Mouse (Mus musculus): ENCODE results near the gene Srgap2. TPM values are rescaled to one million over a fixed set of nuclear protein-coding genes. Genes with fewer than 3 reads are reported as not detected.
"Not testable (repeated sequence)": the region's sequence is repeated elsewhere in the genome, so short reads cannot be mapped to it uniquely, and the experiment has no call there.

Srgap2 gene
- polyA plus RNA-seq, 1 experiment from 2014 or later = 15.3 TPM

DNA sequence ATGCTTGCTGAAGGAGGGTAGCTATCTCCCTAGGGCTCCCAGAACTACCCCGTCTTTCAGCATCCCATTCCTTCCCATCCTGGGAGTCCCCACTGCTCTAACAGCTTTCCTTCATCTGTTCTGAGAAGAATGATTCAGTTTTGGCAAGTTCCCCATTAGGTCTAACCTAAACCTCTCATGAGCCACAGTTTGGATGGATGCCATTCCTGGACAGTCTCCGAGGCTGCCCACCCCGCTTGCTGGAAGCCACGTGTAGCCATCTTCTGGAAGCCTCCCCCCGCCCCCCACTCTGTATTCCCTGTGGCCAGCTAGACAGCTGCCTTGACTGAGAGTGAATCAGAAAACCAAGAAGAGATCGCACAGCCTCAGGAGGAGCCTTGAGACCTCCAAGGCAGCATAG is 269.9 kb downstream of the Srgap2 start:
- WGBS = 81% methylated on average over 6 of the region's 6 CpGs

DNA sequence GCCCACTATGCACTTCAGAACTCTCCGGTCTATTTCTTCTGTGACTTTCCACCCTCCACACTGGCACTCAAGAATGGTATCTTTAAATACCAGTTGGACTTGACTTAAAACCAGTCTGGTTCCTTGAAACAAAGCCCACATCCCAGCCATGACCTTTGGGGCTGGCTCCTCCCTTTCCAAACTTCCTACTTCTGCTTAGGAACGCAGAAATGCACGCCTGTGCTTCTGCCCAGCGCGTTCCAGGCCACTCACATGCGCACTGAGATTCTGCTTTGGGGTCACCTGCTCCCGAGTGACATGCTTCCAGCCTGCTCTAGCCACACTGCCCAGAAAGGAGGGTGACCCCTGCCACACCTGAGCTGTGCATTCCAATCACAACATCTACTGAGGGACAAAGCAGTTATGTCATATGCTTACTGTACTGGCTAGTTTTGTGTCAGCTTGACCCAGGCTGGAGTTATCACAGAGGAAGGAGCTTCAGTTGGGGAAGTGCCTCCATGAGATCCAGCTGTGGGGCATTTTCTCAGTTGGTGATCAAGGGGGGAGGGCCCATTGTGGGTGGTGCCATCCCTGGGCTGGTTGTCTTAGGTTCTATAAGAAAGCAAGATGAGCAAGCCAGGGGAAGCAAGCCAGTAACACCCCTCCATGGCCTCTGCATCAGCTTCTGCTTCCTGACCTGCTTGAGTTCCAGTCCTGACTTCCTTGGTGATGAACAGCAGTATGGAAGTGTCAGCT is 274.5 kb downstream of the Srgap2 start:
- not testable (repeated sequence) for ATAC-seq; H3K4me1 ChIP-seq (ENCODE audit: control insufficient read depth, insufficient read depth, low read length); DNase-seq (ENCODE audit: low spot score); H3K36me3 ChIP-seq (ENCODE audit: control insufficient read depth, insufficient read depth, low read length); H3K27ac ChIP-seq (ENCODE audit: low read depth, low read length); H3K9ac ChIP-seq (ENCODE audit: low read length); H3K27me3 ChIP-seq (replicated peaks; ENCODE audit: control insufficient read depth, insufficient read depth, low read length); H3K9me3 ChIP-seq (replicated peaks; ENCODE audit: control insufficient read depth, low read length); H3K4me3 ChIP-seq (ENCODE audit: low read depth, low read length); H3K4me2 ChIP-seq (ENCODE audit: low read length)
- 87% methylated on average over 7 of the region's 7 CpGs for WGBS

More for the DNA sequence above, 269.9 kb downstream of the Srgap2 start:
- H3K4me3 ChIP-seq (ENCODE audit: low read depth, low read length) = no peak overlapping the region
- no peaks in the 10 kb centered on the region for H3K27me3 ChIP-seq (replicated peaks; ENCODE audit: control insufficient read depth, insufficient read depth, low read length)
- ATAC-seq = no peak
- no peaks in the 10 kb centered on the region for H3K4me1 ChIP-seq (ENCODE audit: control insufficient read depth, insufficient read depth, low read length)
- H3K4me2 ChIP-seq (ENCODE audit: low read length) = no peak overlapping the region
- H3K9ac ChIP-seq (ENCODE audit: low read length) = no peak overlapping the region
- no peak for DNase-seq (ENCODE audit: low spot score)
- no peaks in the 10 kb centered on the region for H3K9me3 ChIP-seq (replicated peaks; ENCODE audit: control insufficient read depth, low read length)
- H3K27ac ChIP-seq (ENCODE audit: low read depth, low read length) = no peak overlapping the region
- H3K36me3 ChIP-seq (ENCODE audit: control insufficient read depth, insufficient read depth, low read length) = no peaks in the 10 kb centered on the region

DNA sequence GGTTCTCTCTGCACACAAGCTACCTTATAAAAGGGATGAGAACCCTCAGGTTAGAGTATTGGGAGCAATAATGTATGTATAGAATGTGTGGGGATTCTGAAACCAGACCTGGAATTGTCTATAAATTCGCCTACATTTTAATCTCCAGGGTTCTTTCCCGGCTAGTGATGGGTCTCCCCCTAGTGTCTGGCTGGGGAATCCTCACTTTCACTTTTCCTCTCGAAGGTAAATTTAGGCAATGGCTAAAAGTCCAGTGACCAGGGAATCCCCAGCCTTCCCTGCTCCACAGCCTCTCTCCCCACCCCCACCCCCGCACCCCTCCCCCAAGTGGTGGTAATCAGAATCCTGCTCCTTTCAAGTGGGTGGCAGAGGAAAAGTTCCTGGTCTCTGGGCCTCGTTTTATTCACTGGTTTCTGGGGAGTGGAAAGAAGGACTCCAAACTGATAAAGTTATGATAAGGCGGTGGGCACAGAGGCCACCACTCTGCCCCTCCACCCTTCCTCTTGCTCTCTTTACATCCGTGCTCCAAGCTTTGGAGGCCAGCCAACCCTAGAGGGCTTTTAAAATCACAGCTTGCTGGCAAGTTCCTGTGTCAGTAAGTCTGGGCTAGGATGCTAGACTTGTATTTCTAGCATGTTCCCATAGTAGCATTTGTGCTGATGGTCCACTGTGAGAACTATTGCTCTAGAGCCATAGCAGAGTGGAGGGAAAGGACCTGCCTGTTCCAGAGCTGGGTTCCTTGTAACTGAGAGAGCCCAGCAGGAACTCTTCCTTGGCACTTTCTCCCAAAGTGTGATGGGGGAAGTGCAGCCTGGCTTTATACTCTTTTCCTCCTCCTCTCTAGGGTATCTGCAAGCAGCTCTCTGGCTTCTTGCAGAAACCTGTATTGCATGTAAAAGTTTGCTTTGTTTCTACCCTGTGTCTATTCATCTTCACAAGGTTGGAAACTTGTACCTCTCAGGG is 280.4 kb downstream of the Srgap2 start:
- Histone ChIP-seq H3K4me3 (ENCODE audit: low read depth, low read length) (no peak overlapping the region), H3K9ac (ENCODE audit: low read length) (no peak overlapping the region), H3K27ac (ENCODE audit: low read depth, low read length) (no peak overlapping the region), H3K36me3 (ENCODE audit: control insufficient read depth, insufficient read depth, low read length) (no peaks in the 10 kb centered on the region), H3K4me1 (ENCODE audit: control insufficient read depth, insufficient read depth, low read length) (peaks cover 2% of the 10 kb centered on the region), H3K4me2 (ENCODE audit: low read length) (no peak overlapping the region), H3K27me3 (replicated peaks; ENCODE audit: control insufficient read depth, insufficient read depth, low read length) (peaks cover 15% of the 10 kb centered on the region), H3K9me3 (replicated peaks; ENCODE audit: control insufficient read depth, low read length) (no peaks in the 10 kb centered on the region)
- DNase-seq (ENCODE audit: low spot score) (peak; percentile 61), ATAC-seq (0 out of 2 replicates have a peak, but pooled peaks have one; percentile 1)
- WGBS = 17% methylated on average over 7 of the region's 7 CpGs

DNA sequence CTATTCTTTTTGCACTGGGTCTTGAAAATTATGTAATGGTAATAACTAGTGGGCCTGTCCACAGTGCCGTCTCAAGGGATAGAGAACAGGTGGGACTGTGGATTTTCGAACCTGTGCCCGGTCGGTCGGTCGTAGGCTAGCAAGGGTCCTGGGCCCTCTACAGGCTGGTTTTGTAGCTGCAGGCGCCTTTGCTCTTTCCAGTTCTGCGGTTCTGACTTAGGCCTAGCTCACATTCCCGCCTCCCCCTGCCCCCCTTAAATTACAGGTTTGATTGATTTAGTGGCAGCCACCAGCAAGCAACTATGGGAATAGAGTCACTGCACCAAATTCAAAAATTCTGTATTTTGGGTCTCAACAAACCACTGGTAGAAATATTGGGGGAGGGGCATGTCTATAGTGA is 281.2 kb downstream of the Srgap2 start:
- peak; percentile 40 for DNase-seq (ENCODE audit: low spot score)
- no peak overlapping the region for H3K27ac ChIP-seq (ENCODE audit: low read depth, low read length)
- H3K27me3 ChIP-seq (replicated peaks; ENCODE audit: control insufficient read depth, insufficient read depth, low read length) = peaks cover 15% of the 10 kb centered on the region
- H3K4me1 ChIP-seq (ENCODE audit: control insufficient read depth, insufficient read depth, low read length) = peaks cover 2% of the 10 kb centered on the region
- no peaks in the 10 kb centered on the region for H3K36me3 ChIP-seq (ENCODE audit: control insufficient read depth, insufficient read depth, low read length)
- peak overlapping the region; percentile 60 for H3K4me3 ChIP-seq (ENCODE audit: low read depth, low read length)
- 8% methylated on average over 9 of the region's 9 CpGs for WGBS
- H3K9ac ChIP-seq (ENCODE audit: low read length) = no peak overlapping the region
- ATAC-seq = peak; percentile 50
- no peaks in the 10 kb centered on the region for H3K9me3 ChIP-seq (replicated peaks; ENCODE audit: control insufficient read depth, low read length)
- peak overlapping the region; percentile 94 for H3K4me2 ChIP-seq (ENCODE audit: low read length)

DNA sequence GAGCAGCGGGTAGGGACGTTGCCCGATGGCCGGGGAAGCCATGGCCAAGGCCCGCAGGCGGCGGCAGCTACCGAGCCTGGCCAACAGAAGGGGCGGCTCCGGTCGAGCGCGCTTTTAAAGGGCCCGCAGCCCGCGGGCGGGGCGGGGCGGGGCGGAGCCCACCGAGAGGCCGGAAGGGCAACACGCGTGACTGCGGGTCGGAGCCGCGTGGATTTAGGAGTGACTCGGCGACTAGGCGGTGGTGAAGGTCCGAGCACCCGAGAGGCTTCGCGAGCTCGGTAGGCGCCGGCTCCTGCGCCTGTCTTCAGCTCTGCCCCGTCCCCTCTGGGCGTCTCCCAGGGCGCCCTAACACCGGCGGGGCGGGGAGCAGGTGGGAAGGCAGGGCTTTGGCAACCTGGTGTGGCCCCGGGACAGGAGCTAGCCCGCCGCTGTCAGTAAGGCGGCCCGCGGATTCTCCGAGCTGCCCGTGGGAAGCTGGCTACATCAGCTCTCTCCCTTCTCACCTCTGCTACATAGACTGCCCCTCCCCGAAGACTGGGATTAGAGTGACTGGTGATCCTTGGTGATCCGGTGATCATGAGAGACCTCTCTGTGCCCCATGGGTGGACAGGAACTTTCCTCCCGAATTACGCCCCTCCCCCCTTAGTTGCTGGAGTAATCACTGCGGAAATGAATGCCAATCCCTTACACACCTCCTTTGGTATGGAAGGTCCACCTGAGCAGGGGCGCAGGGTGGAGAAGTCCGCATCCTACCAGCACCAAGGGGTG is 281.9 kb downstream of the Srgap2 start, which contains the start of gene Rassf5:
TSS of gene Rassf5 (minus strand) at position 170 of the 768 bp plus-strand sequence.
- 1% methylated on average over 56 of the region's 60 CpGs for WGBS
- Histone ChIP-seq H3K4me3 (ENCODE audit: low read depth, low read length) (peak within 1 kb of the TSS; percentile 60), H3K4me1 (ENCODE audit: control insufficient read depth, insufficient read depth, low read length) (peaks cover 2% of the 10 kb centered on the region), H3K4me2 (ENCODE audit: low read length) (peak within 1 kb of the TSS; percentile 94), H3K27ac (ENCODE audit: low read depth, low read length) (no peak within 1 kb of the TSS), H3K27me3 (replicated peaks; ENCODE audit: control insufficient read depth, insufficient read depth, low read length) (peaks cover 15% of the 10 kb centered on the region), H3K9me3 (replicated peaks; ENCODE audit: control insufficient read depth, low read length) (no peaks in the 10 kb centered on the region), H3K36me3 (ENCODE audit: control insufficient read depth, insufficient read depth, low read length) (no peaks in the 10 kb centered on the region), H3K9ac (ENCODE audit: low read length) (peak within 1 kb of the TSS; percentile 73)
- ATAC-seq (peak; percentile 59), DNase-seq (ENCODE audit: low spot score) (peak; percentile 46)

DNA sequence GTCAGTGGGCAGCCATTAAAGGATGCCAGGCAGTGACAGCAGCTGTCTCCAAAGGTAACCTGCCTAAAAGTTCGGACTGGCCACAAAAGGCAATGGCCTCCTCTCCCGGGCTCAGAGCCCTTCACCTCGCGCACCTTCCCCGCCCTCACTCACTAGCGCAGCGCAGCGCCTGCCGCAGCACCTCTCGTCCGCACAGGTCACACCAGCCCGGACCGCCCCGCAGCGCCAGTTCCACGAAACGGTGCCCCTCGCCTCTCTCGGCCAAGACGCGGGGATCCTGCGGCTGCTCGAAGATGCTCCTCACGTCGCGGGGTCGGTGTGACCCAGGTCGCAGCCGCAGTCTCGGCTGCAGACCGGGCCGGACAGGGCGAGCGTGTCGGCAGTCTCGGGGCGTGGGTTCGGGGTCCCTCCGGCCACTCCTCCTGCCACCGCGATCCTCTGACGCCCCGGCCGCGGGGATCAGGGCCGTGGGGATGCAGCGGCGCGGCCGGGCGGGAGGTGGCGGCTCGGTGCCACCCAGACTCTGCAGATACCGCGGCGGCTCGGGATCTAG is 282.5 kb downstream of the Srgap2 start:
- Histone ChIP-seq H3K9ac (ENCODE audit: low read length) (peak overlapping the region; percentile 73), H3K4me1 (ENCODE audit: control insufficient read depth, insufficient read depth, low read length) (peaks cover 5% of the 10 kb centered on the region), H3K4me2 (ENCODE audit: low read length) (peak overlapping the region; percentile 94), H3K36me3 (ENCODE audit: control insufficient read depth, insufficient read depth, low read length) (no peaks in the 10 kb centered on the region), H3K4me3 (ENCODE audit: low read depth, low read length) (peak overlapping the region; percentile 60), H3K9me3 (replicated peaks; ENCODE audit: control insufficient read depth, low read length) (no peaks in the 10 kb centered on the region), H3K27ac (ENCODE audit: low read depth, low read length) (no peak overlapping the region), H3K27me3 (replicated peaks; ENCODE audit: control insufficient read depth, insufficient read depth, low read length) (peaks cover 15% of the 10 kb centered on the region)
- DNase-seq (ENCODE audit: low spot score) (no peak), ATAC-seq (peak; percentile 33; the same call in 1 of the 2 replicates)
- under 1% methylated on average over 56 of the region's 57 CpGs for WGBS

DNA sequence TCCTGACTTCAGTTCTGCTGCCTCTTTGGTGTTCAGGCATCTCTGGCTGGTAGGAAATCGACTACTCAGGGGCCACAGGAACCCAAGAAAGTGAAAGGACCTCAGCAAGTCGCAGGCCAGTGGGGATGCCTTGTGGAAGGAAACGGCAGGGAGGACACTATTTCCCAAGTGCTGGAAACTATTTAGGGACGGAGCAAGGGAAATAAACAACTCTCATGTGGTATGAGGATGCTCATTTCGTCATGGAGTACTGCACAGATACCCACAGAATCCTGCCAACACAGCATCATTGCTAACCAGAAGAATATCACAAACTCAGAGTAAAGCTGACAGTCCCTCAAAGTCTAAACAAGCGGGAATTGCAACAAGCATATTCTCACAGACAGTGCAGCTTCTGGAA is 284.2 kb downstream of the Srgap2 start:
- Histone ChIP-seq H3K4me3 (ENCODE audit: low read depth, low read length) (no peak overlapping the region), H3K4me1 (ENCODE audit: control insufficient read depth, insufficient read depth, low read length) (peaks cover 5% of the 10 kb centered on the region), H3K27ac (ENCODE audit: low read depth, low read length) (no peak overlapping the region), H3K9me3 (replicated peaks; ENCODE audit: control insufficient read depth, low read length) (no peaks in the 10 kb centered on the region), H3K27me3 (replicated peaks; ENCODE audit: control insufficient read depth, insufficient read depth, low read length) (peaks cover 15% of the 10 kb centered on the region), H3K9ac (ENCODE audit: low read length) (no peak overlapping the region), H3K4me2 (ENCODE audit: low read length) (no peak overlapping the region), H3K36me3 (ENCODE audit: control insufficient read depth, insufficient read depth, low read length) (no peaks in the 10 kb centered on the region)
- ATAC-seq (no peak), DNase-seq (ENCODE audit: low spot score) (no peak)
- 73% methylated on average over 6 of the region's 6 CpGs for WGBS

DNA sequence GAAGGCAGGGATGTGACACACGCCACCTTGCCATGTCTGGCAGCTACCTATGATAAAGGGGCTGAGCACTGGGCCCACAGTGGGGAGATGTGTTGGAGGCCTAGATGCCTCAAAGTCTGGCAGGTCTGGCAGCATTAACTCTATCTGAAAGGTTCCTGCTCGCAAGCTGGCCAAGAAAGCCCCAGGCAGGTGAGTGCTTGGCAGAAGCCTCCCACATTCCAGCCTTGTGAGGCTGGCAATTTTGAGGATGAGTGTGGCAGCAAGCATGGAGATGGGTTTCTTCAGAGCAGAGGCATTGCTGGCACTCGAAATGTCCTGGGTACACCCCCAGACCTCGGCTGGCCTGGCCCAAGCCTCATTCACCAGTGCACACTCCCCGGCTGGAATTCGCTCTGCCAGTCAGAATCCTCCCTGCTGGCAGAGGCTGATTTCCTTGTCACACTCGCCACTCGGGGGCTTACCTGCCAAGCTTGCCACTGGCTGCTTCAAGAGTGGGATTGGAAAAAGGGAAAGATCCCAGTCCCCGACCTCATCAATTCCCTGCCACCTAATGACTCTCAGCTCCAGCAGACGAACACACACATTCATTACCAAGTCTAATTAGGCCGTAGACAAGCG is 287.5 kb downstream of the Srgap2 start:
- Histone ChIP-seq H3K27me3 (replicated peaks; ENCODE audit: control insufficient read depth, insufficient read depth, low read length) (peaks cover 15% of the 10 kb centered on the region), H3K4me1 (ENCODE audit: control insufficient read depth, insufficient read depth, low read length) (peaks cover 3% of the 10 kb centered on the region; the same call in 1 of the 2 replicates), H3K36me3 (ENCODE audit: control insufficient read depth, insufficient read depth, low read length) (no peaks in the 10 kb centered on the region), H3K4me2 (ENCODE audit: low read length) (no peak overlapping the region), H3K27ac (ENCODE audit: low read depth, low read length) (no peak overlapping the region), H3K9me3 (replicated peaks; ENCODE audit: control insufficient read depth, low read length) (no peaks in the 10 kb centered on the region), H3K9ac (ENCODE audit: low read length) (no peak overlapping the region), H3K4me3 (ENCODE audit: low read depth, low read length) (no peak overlapping the region)
- no peak for ATAC-seq
- no peak for DNase-seq (ENCODE audit: low spot score)
- 44% methylated on average over 12 of the region's 12 CpGs for WGBS

All from forebrain, embryonic 14.5 days (tissue).